Mouse (Mus musculus) liver, postnatal 0 days (tissue): ENCODE data around the gene Arhgap1.
"Not testable (repeated sequence)": the region's sequence is repeated elsewhere in the genome, so short reads cannot be mapped to it uniquely, and the experiment has no call there.

ENCODE experiments used
- CTCF ChIP-seq: sonication (generic); IDR thresholded peaks from 2 replicates; pipeline ENCODE4 v1.5.1; 2016; ENCODE audit warnings: antibody characterized with exemption, low read depth
- EP300 ChIP-seq: IDR thresholded peaks from 2 replicates; pipeline ENCODE4 v1.6.1; 2016; ENCODE audit warnings: antibody characterized with exemption, low read depth, mild to moderate bottlenecking

- TF ChIP-seq CTCF, EP300: not testable (repeated sequence)
Measured at GRCm38 (mm10) chr2:91623366-91623765, 26.3 kb upstream of the Arhgap1 start.
